Mouse (Mus musculus) spleen, adult 2 months (tissue): ENCODE measurements around the gene St3gal5. TPM values are rescaled to one million over a fixed set of nuclear protein-coding genes. Genes with fewer than 3 reads are reported as not detected.

ENCODE experiments used
- DNase-seq, 2 experiments: peaks; one replicate each; pipeline versions ENCODE4 v3.0.0 to v3.0.0-alpha.2; 2012 to 2021; ENCODE audit warnings: low spot score in 2 of 2, low read depth in 1 of 2
- H3K27ac ChIP-seq: fragments of 200-500 bp; 2 replicates; pipeline ENCODE4 v1.5.1; 2012; ENCODE audit warnings: low read length, inconsistent platforms; ENCODE audit not compliant: insufficient read depth
- H3K27me3 ChIP-seq: fragments of 200-500 bp; 2 replicates; pipeline ENCODE4 v1.6.1; 2012; ENCODE audit warnings: mild to moderate bottlenecking, moderate library complexity, low read length, inconsistent platforms; ENCODE audit not compliant: control insufficient read depth, insufficient read depth
- H3K36me3 ChIP-seq: fragments of 200-500 bp; 2 replicates; pipeline ENCODE4 v1.6.1; 2012; ENCODE audit warnings: mild to moderate bottlenecking, low read length, inconsistent platforms; ENCODE audit not compliant: control insufficient read depth, insufficient read depth
- H3K4me1 ChIP-seq: fragments of 200-500 bp; 2 replicates; pipeline ENCODE4 v1.6.1; 2011; ENCODE audit warnings: inconsistent platforms; ENCODE audit not compliant: control insufficient read depth, insufficient read depth, insufficient read length
- H3K4me3 ChIP-seq: fragments of 200-500 bp; 2 replicates; pipeline ENCODE4 v1.5.1; 2011; ENCODE audit warnings: mild to moderate bottlenecking, inconsistent platforms; ENCODE audit not compliant: insufficient read depth, insufficient read length; ENCODE audit errors: extremely low read depth
- CTCF ChIP-seq: fragments of 200-500 bp; IDR thresholded peaks from 2 replicates; pipeline ENCODE4 v1.5.1; 2011; ENCODE audit warnings: mild to moderate bottlenecking, inconsistent platforms; ENCODE audit not compliant: insufficient read depth, insufficient read length, insufficient replicate concordance; ENCODE audit errors: extremely low read depth
- POLR2A ChIP-seq: fragments of 200-500 bp; IDR thresholded peaks from 2 replicates; pipeline ENCODE4 v1.6.1; 2011; ENCODE audit warnings: low read depth, low read length, inconsistent platforms
- WGBS: fragments of 180-500 bp; shearing (Covaris S2); methylation state at CpG from one replicate; pipeline ENCODE4 v1.1.7; 2018; 5-methylcytosine and 5-hydroxymethylcytosine counted together
- polyA plus RNA-seq: library from polyadenylated mRNA; depleted of rRNA; stranded (reverse); fragments of >200 nt; gene quantifications from 2 replicates; pipeline ENCODE4 v1.2.3, GENCODE M21; 2012

The St3gal5 gene
- polyA plus RNA-seq, 1 experiment, result 48.1 TPM

- 0 out of 2 replicates have a peak, but pooled peaks cover 2% of the 10 kb centered on the region for H3K36me3 ChIP-seq
- H3K27me3 ChIP-seq, result no peaks in the 10 kb centered on the region
- 64% methylated on average over 6 of the region's 6 CpGs for WGBS
- H3K4me3 ChIP-seq, result no peak overlapping the region
- H3K4me1 ChIP-seq, result no peaks in the 10 kb centered on the region
- no peak overlapping the region for H3K27ac ChIP-seq
- no peak for DNase-seq
- TF ChIP-seq POLR2A, result no peak
These were observed 32.7 kb downstream of the St3gal5 start for GRCm38 (mm10) chr6:72130056-72130455.

- 97% methylated on average over 8 of the region's 8 CpGs for WGBS
- H3K4me1 ChIP-seq, result no peaks in the 10 kb centered on the region
- DNase-seq, result no peak
- H3K27me3 ChIP-seq, result no peaks in the 10 kb centered on the region
- no peak for TF ChIP-seq POLR2A
- no peak for TF ChIP-seq CTCF
- H3K36me3 ChIP-seq, result 0 out of 2 replicates have a peak, but pooled peaks cover 2% of the 10 kb centered on the region
- H3K4me3 ChIP-seq, result no peak overlapping the region
- H3K27ac ChIP-seq, result no peak overlapping the region
These were observed 35.4 kb downstream of the St3gal5 start for GRCm38 (mm10) chr6:72132671-72133214.

DNA sequence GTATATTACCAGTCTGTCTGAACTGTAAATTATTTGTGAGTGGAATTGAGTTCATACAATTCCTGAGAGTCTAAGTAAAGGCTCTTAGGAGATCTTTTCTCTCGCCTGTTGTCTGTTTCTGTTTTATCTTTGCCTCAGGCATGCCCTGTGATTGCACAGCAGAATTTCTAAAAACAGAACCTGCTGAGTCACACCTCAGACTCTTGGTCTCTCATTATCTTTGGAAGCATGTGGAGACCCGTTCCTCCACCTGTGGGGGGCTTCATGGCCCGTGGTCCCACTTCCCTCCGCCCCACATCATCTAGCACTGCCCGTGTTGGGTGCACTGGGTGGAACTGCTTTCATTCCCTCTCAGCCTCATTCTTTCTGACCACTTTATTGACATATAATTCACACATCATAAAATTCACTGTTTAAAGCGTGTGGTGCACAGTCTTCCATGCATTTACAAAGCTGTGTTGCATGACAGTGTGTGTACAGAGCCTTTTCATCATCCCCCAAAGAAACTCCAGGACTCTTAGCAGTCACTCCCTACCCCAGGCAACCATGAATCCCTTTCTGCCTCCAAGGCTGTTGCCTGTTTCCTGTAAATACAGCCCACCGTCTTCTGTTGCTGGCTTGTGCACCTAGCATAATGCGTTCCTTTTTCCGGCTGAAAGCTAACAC lies 37.6 kb downstream of the St3gal5 start:
- Histone ChIP-seq H3K4me3 (no peak overlapping the region), H3K4me1 (peaks cover 4% of the 10 kb centered on the region; the same call in 1 of the 2 replicates), H3K27me3 (no peaks in the 10 kb centered on the region), H3K27ac (no peak overlapping the region), H3K36me3 (no peaks in the 10 kb centered on the region)
- TF ChIP-seq CTCF (no peak), POLR2A (no peak)
- DNase-seq, result no peak
- WGBS, result 64% methylated on average over 9 of the region's 9 CpGs

DNA sequence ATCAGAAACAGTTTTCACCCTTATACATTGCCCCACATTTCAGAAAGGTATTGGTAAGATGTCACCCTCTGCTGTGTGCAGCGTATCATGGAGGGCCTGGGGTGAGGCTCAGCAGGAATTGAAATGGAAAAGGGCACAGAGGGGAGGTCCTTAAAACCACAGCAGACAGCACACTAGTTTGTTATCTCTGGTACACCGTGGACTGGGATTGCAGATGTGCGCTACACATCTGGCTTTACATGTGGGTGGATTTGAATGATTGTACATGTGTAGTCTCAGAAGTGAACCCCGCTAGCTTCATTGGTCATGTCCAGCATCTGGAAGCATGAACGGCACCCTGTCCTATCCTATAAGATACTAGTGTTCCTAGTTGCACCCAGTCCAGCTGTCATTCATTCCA lies 38.6 kb downstream of the St3gal5 start:
- H3K27me3 ChIP-seq, result no peaks in the 10 kb centered on the region
- no peak overlapping the region for H3K27ac ChIP-seq
- no peak for DNase-seq
- H3K36me3 ChIP-seq, result no peaks in the 10 kb centered on the region
- TF ChIP-seq CTCF, result no peak
- no peak for TF ChIP-seq POLR2A
- H3K4me1 ChIP-seq, result peaks cover 10% of the 10 kb centered on the region; the same call in 1 of the 2 replicates
- WGBS, result 90% methylated on average over 5 of the region's 5 CpGs
- H3K4me3 ChIP-seq, result no peak overlapping the region

- H3K36me3 ChIP-seq, result no peaks in the 10 kb centered on the region
- H3K4me1 ChIP-seq, result peaks cover 12% of the 10 kb centered on the region; the same call in 1 of the 2 replicates
- no peak overlapping the region for H3K4me3 ChIP-seq
- no peaks in the 10 kb centered on the region for H3K27me3 ChIP-seq
- DNase-seq, result no peak
- no peak for TF ChIP-seq CTCF
- TF ChIP-seq POLR2A, result no peak
- WGBS, result 84% methylated on average over 10 of the region's 10 CpGs
- no peak overlapping the region for H3K27ac ChIP-seq
These were observed 39.2 kb downstream of the St3gal5 start for GRCm38 (mm10) chr6:72136543-72136942.

GRCm38 (mm10) chr6:72139508-72140193 lies 42.3 kb downstream of the St3gal5 start:
- TF ChIP-seq POLR2A (no peak), CTCF (no peak)
- Histone ChIP-seq H3K36me3 (0 out of 2 replicates have a peak, but pooled peaks cover 1% of the 10 kb centered on the region), H3K27ac (peak overlapping the region; percentile 64), H3K27me3 (no peaks in the 10 kb centered on the region), H3K4me1 (peaks cover 12% of the 10 kb centered on the region; the same call in 1 of the 2 replicates), H3K4me3 (no peak overlapping the region)
- 55% methylated on average over 9 of the region's 9 CpGs for WGBS
- no peak for DNase-seq

- Histone ChIP-seq H3K4me3 (no peak overlapping the region), H3K36me3 (0 out of 2 replicates have a peak, but pooled peaks cover 1% of the 10 kb centered on the region), H3K27me3 (no peaks in the 10 kb centered on the region), H3K27ac (peak overlapping the region; percentile 64), H3K4me1 (peaks cover 12% of the 10 kb centered on the region; the same call in 1 of the 2 replicates)
- WGBS, result 22% methylated on average over 8 of the region's 8 CpGs
- peak; percentile 78 to 84 for DNase-seq
- TF ChIP-seq CTCF (no peak), POLR2A (no peak)
These were observed 43.0 kb downstream of the St3gal5 start for GRCm38 (mm10) chr6:72140371-72140770.
